Mouse (Mus musculus): ENCODE measurements at regions not wholly inside any gene's neighbourhood (a gene's known extent, or its start where the extent isn't known, plus 50 kb on each side); places are given as distances from the start of the nearest gene placed in this dataset.

DNA sequence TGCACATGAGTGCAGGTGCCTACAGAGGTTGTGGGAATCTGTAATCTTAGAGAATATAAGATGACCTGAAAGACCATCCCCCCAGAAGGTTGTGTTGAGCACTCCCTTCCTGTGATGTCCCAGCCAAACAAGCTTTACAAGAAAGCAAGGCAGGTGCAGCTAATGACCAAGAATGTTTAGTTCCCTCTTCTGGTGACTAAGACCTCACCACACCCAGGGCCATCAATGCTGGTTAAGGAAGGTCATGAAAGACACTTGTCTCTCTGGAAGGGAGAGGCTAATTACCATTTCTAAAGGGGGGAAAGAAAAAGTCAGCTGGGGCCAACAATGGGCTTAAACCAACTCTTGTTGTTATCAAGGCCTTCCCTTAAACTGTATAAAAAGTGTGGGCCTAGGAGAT, 302.9 kb downstream of the 1810013L24Rik start:
- H3K9me3 ChIP-seq (ENCODE audit: control insufficient read depth, low read length) = no peaks in the 10 kb centered on the region
- H3K9ac ChIP-seq (ENCODE audit: low read depth, low read length) = no peak overlapping the region
- H3K27me3 ChIP-seq (replicated peaks; ENCODE audit: control insufficient read depth, insufficient read depth, low read length) = no peaks in the 10 kb centered on the region
- no peak overlapping the region for H3K4me2 ChIP-seq (ENCODE audit: low read depth, low read length)
- H3K4me1 ChIP-seq (ENCODE audit: control insufficient read depth, insufficient read depth, low read length) = no peaks in the 10 kb centered on the region
- no peak overlapping the region for H3K4me3 ChIP-seq (ENCODE audit: low read length)
- no peak for ATAC-seq
- no peak overlapping the region for H3K27ac ChIP-seq (ENCODE audit: low read length)
- H3K36me3 ChIP-seq (ENCODE audit: control insufficient read depth, insufficient read depth, low read length) = no peaks in the 10 kb centered on the region

DNA sequence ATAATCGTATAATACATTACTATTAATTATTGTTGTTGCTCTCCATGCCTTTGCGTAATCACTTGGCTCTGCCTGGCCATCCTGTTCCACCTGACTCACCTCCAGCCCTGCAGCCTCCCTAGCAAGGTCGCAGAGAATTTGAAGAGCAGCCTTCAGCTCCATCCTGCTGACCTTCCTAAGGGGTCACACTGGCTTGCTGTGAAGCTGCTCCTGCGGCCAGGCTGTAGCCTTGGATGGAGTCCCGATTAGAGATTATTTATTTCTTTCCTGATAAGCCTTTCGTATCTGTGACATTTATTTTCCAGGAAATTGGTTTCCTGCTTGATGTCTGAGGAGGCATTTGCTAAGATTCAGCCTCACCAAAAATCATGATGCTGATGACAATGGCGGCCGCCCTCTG, 305.5 kb downstream of the 1810013L24Rik start:
- no peaks in the 10 kb centered on the region for H3K36me3 ChIP-seq (ENCODE audit: control insufficient read depth, insufficient read depth, low read length)
- no peaks in the 10 kb centered on the region for H3K4me1 ChIP-seq (ENCODE audit: control insufficient read depth, insufficient read depth, low read length)
- H3K9me3 ChIP-seq (ENCODE audit: control insufficient read depth, low read length) = no peaks in the 10 kb centered on the region
- no peak overlapping the region for H3K4me3 ChIP-seq (ENCODE audit: low read length)
- 70% methylated on average over 8 of the region's 8 CpGs for WGBS
- H3K27me3 ChIP-seq (replicated peaks; ENCODE audit: control insufficient read depth, insufficient read depth, low read length) = no peaks in the 10 kb centered on the region
- H3K27ac ChIP-seq (ENCODE audit: low read length) = no peak overlapping the region
- ATAC-seq = no peak
- no peak overlapping the region for H3K9ac ChIP-seq (ENCODE audit: low read depth, low read length)
- no peak overlapping the region for H3K4me2 ChIP-seq (ENCODE audit: low read depth, low read length)

DNA sequence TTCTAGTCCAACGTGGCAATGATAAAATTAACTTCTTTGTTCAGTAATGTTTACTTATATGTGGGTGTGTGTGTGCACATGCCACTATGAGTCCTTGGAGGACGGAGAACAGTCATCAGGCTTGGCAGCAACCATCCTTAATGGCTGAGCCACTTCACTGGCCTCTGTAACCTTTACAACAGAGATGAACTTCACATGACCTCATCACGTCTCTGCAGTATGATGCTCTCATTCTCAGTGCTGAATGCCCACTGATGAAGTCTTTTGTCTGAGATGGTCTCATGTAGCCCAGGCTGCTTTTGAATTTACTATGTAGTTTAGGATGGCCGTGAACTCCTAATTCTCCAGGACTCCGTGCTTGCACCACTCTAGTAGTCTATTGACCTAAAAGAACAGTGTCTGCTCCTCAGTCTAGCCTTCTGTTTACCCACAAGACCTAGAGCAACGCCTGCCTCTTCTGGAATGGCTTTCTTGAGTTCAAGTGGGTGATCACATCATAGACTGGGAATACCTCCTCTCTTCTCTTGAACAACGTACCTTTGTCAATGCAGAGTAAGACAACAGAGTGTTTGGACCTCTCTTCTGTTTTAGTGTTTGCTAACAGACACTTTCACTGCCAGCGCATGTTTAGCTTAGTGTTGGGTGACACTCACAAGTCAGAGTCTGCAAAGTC, 308.8 kb downstream of the 1810013L24Rik start:
- WGBS = 48% methylated on average over 8 of the region's 8 CpGs
- Histone ChIP-seq H3K4me1 (ENCODE audit: control insufficient read depth, insufficient read depth, low read length) (no peaks in the 10 kb centered on the region), H3K9ac (ENCODE audit: low read depth, low read length) (no peak overlapping the region), H3K4me2 (ENCODE audit: low read depth, low read length) (no peak overlapping the region), H3K9me3 (ENCODE audit: control insufficient read depth, low read length) (no peaks in the 10 kb centered on the region), H3K27me3 (replicated peaks; ENCODE audit: control insufficient read depth, insufficient read depth, low read length) (no peaks in the 10 kb centered on the region), H3K4me3 (ENCODE audit: low read length) (no peak overlapping the region), H3K27ac (ENCODE audit: low read length) (no peak overlapping the region), H3K36me3 (ENCODE audit: control insufficient read depth, insufficient read depth, low read length) (no peaks in the 10 kb centered on the region)
- no peak for ATAC-seq

GRCm38 (mm10) chr16:9139405-9139804, 309.5 kb downstream of the 1810013L24Rik start:
- no peak for ATAC-seq
- Histone ChIP-seq H3K9me3 (ENCODE audit: control insufficient read depth, low read length) (no peaks in the 10 kb centered on the region), H3K36me3 (ENCODE audit: control insufficient read depth, insufficient read depth, low read length) (no peaks in the 10 kb centered on the region), H3K4me1 (ENCODE audit: control insufficient read depth, insufficient read depth, low read length) (no peaks in the 10 kb centered on the region), H3K4me3 (ENCODE audit: low read length) (no peak overlapping the region), H3K27ac (ENCODE audit: low read length) (no peak overlapping the region), H3K4me2 (ENCODE audit: low read depth, low read length) (no peak overlapping the region), H3K27me3 (replicated peaks; ENCODE audit: control insufficient read depth, insufficient read depth, low read length) (no peaks in the 10 kb centered on the region), H3K9ac (ENCODE audit: low read depth, low read length) (no peak overlapping the region)
- WGBS = 73% methylated on average over 3 of the region's 3 CpGs

GRCm38 (mm10) chr16:9149209-9150135, 319.6 kb downstream of the 1810013L24Rik start:
- H3K27me3 ChIP-seq (replicated peaks; ENCODE audit: control insufficient read depth, insufficient read depth, low read length) = no peaks in the 10 kb centered on the region
- whole genome bisulfite sequencing = 49% methylated on average over 8 of the region's 8 CpGs
- H3K9me3 ChIP-seq (ENCODE audit: control insufficient read depth, low read length) = no peaks in the 10 kb centered on the region
- no peak overlapping the region for H3K9ac ChIP-seq (ENCODE audit: low read depth, low read length)
- no peak overlapping the region for H3K27ac ChIP-seq (ENCODE audit: low read length)
- no peaks in the 10 kb centered on the region for H3K36me3 ChIP-seq (ENCODE audit: control insufficient read depth, insufficient read depth, low read length)
- no peak overlapping the region for H3K4me3 ChIP-seq (ENCODE audit: low read length)
- no peak overlapping the region for H3K4me2 ChIP-seq (ENCODE audit: low read depth, low read length)
- H3K4me1 ChIP-seq (ENCODE audit: control insufficient read depth, insufficient read depth, low read length) = no peaks in the 10 kb centered on the region
- no peak for ATAC-seq

DNA sequence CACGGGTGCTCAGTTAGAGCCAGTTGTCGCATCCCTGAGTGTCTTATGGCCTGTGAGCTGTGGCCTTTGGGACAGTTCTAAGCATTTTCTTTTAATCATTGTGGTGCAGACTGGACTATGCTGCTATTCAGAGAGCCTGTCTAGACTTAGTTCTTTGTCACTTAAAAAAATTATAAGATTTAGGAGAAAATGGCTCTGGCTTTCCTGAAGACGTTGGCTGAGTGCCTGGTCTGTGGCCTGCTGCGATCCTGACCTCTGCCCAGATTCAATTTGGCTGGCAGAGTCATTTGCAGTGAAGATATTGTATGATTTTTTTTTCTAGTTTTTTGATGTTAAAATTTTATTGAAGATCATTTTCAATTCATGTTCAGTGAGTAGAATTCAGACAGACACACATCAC, 322.0 kb downstream of the 1810013L24Rik start:
- Histone ChIP-seq H3K9me3 (ENCODE audit: control insufficient read depth, low read length) (no peaks in the 10 kb centered on the region), H3K4me1 (ENCODE audit: control insufficient read depth, insufficient read depth, low read length) (no peaks in the 10 kb centered on the region), H3K36me3 (ENCODE audit: control insufficient read depth, insufficient read depth, low read length) (no peaks in the 10 kb centered on the region), H3K27ac (ENCODE audit: low read length) (no peak overlapping the region), H3K27me3 (replicated peaks; ENCODE audit: control insufficient read depth, insufficient read depth, low read length) (no peaks in the 10 kb centered on the region), H3K4me3 (ENCODE audit: low read length) (no peak overlapping the region), H3K4me2 (ENCODE audit: low read depth, low read length) (no peak overlapping the region), H3K9ac (ENCODE audit: low read depth, low read length) (no peak overlapping the region)
- no peak for ATAC-seq
- WGBS = 68% methylated on average over 4 of the region's 4 CpGs

GRCm38 (mm10) chr16:9153501-9153900, 323.6 kb downstream of the 1810013L24Rik start:
- no peak overlapping the region for H3K4me3 ChIP-seq (ENCODE audit: low read length)
- H3K36me3 ChIP-seq (ENCODE audit: control insufficient read depth, insufficient read depth, low read length) = no peaks in the 10 kb centered on the region
- H3K4me2 ChIP-seq (ENCODE audit: low read depth, low read length) = no peak overlapping the region
- H3K4me1 ChIP-seq (ENCODE audit: control insufficient read depth, insufficient read depth, low read length) = no peaks in the 10 kb centered on the region
- H3K9me3 ChIP-seq (ENCODE audit: control insufficient read depth, low read length) = no peaks in the 10 kb centered on the region
- H3K27me3 ChIP-seq (replicated peaks; ENCODE audit: control insufficient read depth, insufficient read depth, low read length) = no peaks in the 10 kb centered on the region
- WGBS = 88% methylated on average over 4 of the region's 4 CpGs
- H3K9ac ChIP-seq (ENCODE audit: low read depth, low read length) = no peak overlapping the region
- no peak overlapping the region for H3K27ac ChIP-seq (ENCODE audit: low read length)
- no peak for ATAC-seq

GRCm38 (mm10) chr16:9165763-9166310, 335.9 kb downstream of the 1810013L24Rik start:
- Histone ChIP-seq H3K4me1 (ENCODE audit: control insufficient read depth, insufficient read depth, low read length) (no peaks in the 10 kb centered on the region), H3K27me3 (replicated peaks; ENCODE audit: control insufficient read depth, insufficient read depth, low read length) (no peaks in the 10 kb centered on the region), H3K27ac (ENCODE audit: low read length) (no peak overlapping the region), H3K4me3 (ENCODE audit: low read length) (no peak overlapping the region), H3K9me3 (ENCODE audit: control insufficient read depth, low read length) (no peaks in the 10 kb centered on the region), H3K4me2 (ENCODE audit: low read depth, low read length) (no peak overlapping the region), H3K9ac (ENCODE audit: low read depth, low read length) (no peak overlapping the region), H3K36me3 (ENCODE audit: control insufficient read depth, insufficient read depth, low read length) (no peaks in the 10 kb centered on the region)
- no peak for ATAC-seq
- WGBS = 66% methylated on average over 8 of the region's 8 CpGs

GRCm38 (mm10) chr16:9176402-9176801, 346.5 kb downstream of the 1810013L24Rik start:
- ATAC-seq = no peak
- 59% methylated on average over 3 of the region's 3 CpGs for WGBS

More at GRCm38 (mm10) chr16:9176402-9176801, 346.5 kb downstream of the 1810013L24Rik start:
- Histone ChIP-seq H3K4me1 (ENCODE audit: control insufficient read depth, insufficient read depth, low read length) (no peaks in the 10 kb centered on the region), H3K9ac (ENCODE audit: low read depth, low read length) (no peak overlapping the region), H3K27me3 (replicated peaks; ENCODE audit: control insufficient read depth, insufficient read depth, low read length) (no peaks in the 10 kb centered on the region), H3K36me3 (ENCODE audit: control insufficient read depth, insufficient read depth, low read length) (no peaks in the 10 kb centered on the region), H3K9me3 (ENCODE audit: control insufficient read depth, low read length) (no peaks in the 10 kb centered on the region), H3K4me3 (ENCODE audit: low read length) (no peak overlapping the region), H3K4me2 (ENCODE audit: low read depth, low read length) (no peak overlapping the region), H3K27ac (ENCODE audit: low read length) (no peak overlapping the region)
